8 mouse cellular contexts compared by ENCODE assay signal in the genomic region with DNA sequence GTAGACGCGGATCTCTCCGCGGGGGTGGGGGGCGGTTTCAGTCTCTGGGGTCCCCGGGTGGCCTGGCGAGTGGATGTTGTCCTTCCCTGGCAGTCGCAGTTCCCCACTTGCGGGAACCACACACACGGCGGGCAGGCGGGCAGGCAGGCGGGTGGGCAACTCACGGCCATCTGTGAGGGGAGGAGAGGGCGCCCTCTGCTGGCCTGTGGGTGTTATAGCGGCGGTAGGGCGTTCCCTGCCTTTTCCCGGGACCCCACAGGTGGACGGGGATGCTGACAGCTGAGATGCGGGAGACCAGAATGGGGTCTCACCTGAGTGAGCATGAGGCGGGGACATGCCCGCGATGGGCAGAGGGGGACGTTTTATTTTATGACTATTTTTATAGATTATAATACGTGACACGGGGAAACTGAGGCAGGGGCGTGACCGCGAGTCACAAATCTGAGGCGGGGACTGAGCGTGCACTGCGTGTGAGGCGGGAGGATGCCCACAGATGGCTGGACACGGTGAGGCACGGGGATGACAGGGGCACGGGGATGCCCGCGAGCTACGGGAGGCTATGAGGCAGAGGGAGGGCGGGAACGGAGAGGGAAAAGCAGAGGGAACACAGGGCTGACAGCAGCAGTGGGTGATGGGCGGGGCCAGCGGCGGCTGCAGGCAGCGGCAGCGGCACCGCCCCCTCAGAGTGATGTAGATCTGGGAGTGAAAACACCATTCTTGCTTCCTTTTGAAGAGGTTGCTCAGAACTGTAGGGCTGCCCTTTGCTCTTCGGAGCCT.
DNase-seq lines count a peak whose midpoint lies in the region; ATAC-seq and TF ChIP-seq lines count a peak whose summit lies in the region.

No protein-coding gene starts in this region.

- no peak overlapping the region for H3K9ac ChIP-seq in intestine, postnatal 0 days (ENCODE audit: low read depth, low read length)
- H3K9ac ChIP-seq in limb, embryonic 12.5 days (replicated peaks), result peak overlapping the region; percentile 40; the same call in 1 of the 2 replicates
- peak overlapping the region; percentile 63 for H3K9ac ChIP-seq in midbrain, embryonic 13.5 days (replicated peaks)

- peak overlapping the region; percentile 35 for H3K4me3 ChIP-seq in intestine, postnatal 0 days (ENCODE audit: low read depth, low read length)
- H3K4me3 ChIP-seq in limb, embryonic 12.5 days (replicated peaks), result peak overlapping the region; percentile 46
- peak overlapping the region; percentile 52 for H3K4me3 ChIP-seq in midbrain, embryonic 13.5 days (replicated peaks)
- no peak overlapping the region for H3K4me3 ChIP-seq in testis, adult 2 months (ENCODE audit: control insufficient read depth, low read depth, low read length)

- no peak overlapping the region for H3K27ac ChIP-seq in intestine, postnatal 0 days (ENCODE audit: low read depth, low read length)
- no peak overlapping the region for H3K27ac ChIP-seq in limb, embryonic 12.5 days
- H3K27ac ChIP-seq in midbrain, embryonic 13.5 days, result no peak overlapping the region
- H3K27ac ChIP-seq in testis, adult 2 months (ENCODE audit: control insufficient read depth, insufficient read depth, low read depth, low read length), result no peak overlapping the region

- H3K27me3 ChIP-seq in intestine, postnatal 0 days (replicated peaks; ENCODE audit: control insufficient read depth, insufficient read depth, low read length), result no peaks in the 10 kb centered on the region
- H3K27me3 ChIP-seq in limb, embryonic 12.5 days, result no peaks in the 10 kb centered on the region
- no peaks in the 10 kb centered on the region for H3K27me3 ChIP-seq in midbrain, embryonic 13.5 days
- H3K27me3 ChIP-seq in testis, adult 2 months (ENCODE audit: control insufficient read depth, insufficient read depth, low read length), result no peaks in the 10 kb centered on the region

- peak; percentile 92 for TF ChIP-seq CTCF in intestine, postnatal 0 days (IDR thresholded peaks at IDR 0.05; ENCODE audit: low read depth)
- TF ChIP-seq CTCF in testis, adult 2 months (IDR thresholded peaks at IDR 0.05; ENCODE audit: control insufficient read depth, insufficient read depth, insufficient replicate concordance, low read depth, low read length), result peak; percentile 85

- H3K4me1 ChIP-seq in intestine, postnatal 0 days (replicated peaks; ENCODE audit: control insufficient read depth, insufficient read depth, low read length), result no peaks in the 10 kb centered on the region
- H3K4me1 ChIP-seq in limb, embryonic 12.5 days (replicated peaks), result peaks cover 8% of the 10 kb centered on the region; the same call in 1 of the 2 replicates
- H3K4me1 ChIP-seq in midbrain, embryonic 13.5 days (replicated peaks), result 0 out of 2 replicates have a peak, but pooled peaks cover 5% of the 10 kb centered on the region
- peaks cover 3% of the 10 kb centered on the region; the same call in 1 of the 2 replicates for H3K4me1 ChIP-seq in testis, adult 2 months (ENCODE audit: control insufficient read depth, insufficient read depth, low read length)

- ATAC-seq in intestine, postnatal 0 days, result peak; percentile 75
- ATAC-seq in limb, embryonic 12.5 days (ENCODE audit: insufficient number of reproducible peaks, insufficient read depth, low FRiP score, low TSS enrichment, low read depth), result peak; percentile 81
- ATAC-seq in midbrain, embryonic 13.5 days, result peak; percentile 94

- 2% methylated on average over 49 of the region's 49 CpGs for WGBS in intestine, postnatal 0 days
- 3% methylated on average over 49 of the region's 49 CpGs for WGBS in limb, embryonic 12.5 days
- WGBS in midbrain, embryonic 13.5 days, result 2% methylated on average over 47 of the region's 49 CpGs

- H3K36me3 ChIP-seq in intestine, postnatal 0 days (ENCODE audit: control insufficient read depth, insufficient read depth), result no peaks in the 10 kb centered on the region
- no peaks in the 10 kb centered on the region for H3K36me3 ChIP-seq in limb, embryonic 12.5 days
- no peaks in the 10 kb centered on the region for H3K36me3 ChIP-seq in midbrain, embryonic 13.5 days
- no peaks in the 10 kb centered on the region for H3K36me3 ChIP-seq in testis, adult 2 months (ENCODE audit: control insufficient read depth, insufficient read depth, low read length)

- no peaks in the 10 kb centered on the region for H3K9me3 ChIP-seq in intestine, postnatal 0 days (ENCODE audit: control insufficient read depth)
- 0 out of 2 replicates have a peak, but pooled peaks cover 4% of the 10 kb centered on the region for H3K9me3 ChIP-seq in limb, embryonic 12.5 days
- H3K9me3 ChIP-seq in midbrain, embryonic 13.5 days, result no peaks in the 10 kb centered on the region; the same call in 1 of the 2 replicates

- no peak for TF ChIP-seq POLR2A in testis, adult 2 months (IDR thresholded peaks at IDR 0.05; ENCODE audit: control insufficient read depth, low read depth, low read length)

- peak; percentile 54 for DNase-seq in ovary, postnatal 36 days (ENCODE audit: low spot score)
- DNase-seq in ovary, postnatal 10 days (ENCODE audit: low spot score), result no peak
- peak; percentile 51 to 58 for DNase-seq in cerebellum, postnatal 36 days
- DNase-seq in gastrocnemius, postnatal 10 days, result peak; percentile 67

- peak overlapping the region; percentile 75 for H3K4me2 ChIP-seq in intestine, postnatal 0 days (replicated peaks; ENCODE audit: low read depth)
- peak overlapping the region; percentile 89 for H3K4me2 ChIP-seq in limb, embryonic 12.5 days
- H3K4me2 ChIP-seq in midbrain, embryonic 13.5 days (replicated peaks), result peak overlapping the region; percentile 86
